Mouse (Mus musculus) forebrain, embryonic 12.5 days (tissue): ENCODE results near the gene Lao1. TPM values are rescaled to one million over a fixed set of nuclear protein-coding genes. Genes with fewer than 3 reads are reported as not detected.

ENCODE experiments used
- ATAC-seq: fragments of 200-750 bp; cut with Nextera tagmentation; 2 replicates; pipeline ENCODE4 v1.8.0; 2017; ENCODE audit warnings: moderate TSS enrichment; ENCODE audit not compliant: low FRiP score
- H3K27ac ChIP-seq: fragments of 300-500 bp; sonication (generic); 2 replicates; pipeline ENCODE4 v1.5.1; 2016; ENCODE audit warnings: mild to moderate bottlenecking
- H3K27me3 ChIP-seq: fragments of 300-500 bp; sonication (generic); 2 replicates; pipeline ENCODE4 v1.6.1; 2016; ENCODE audit warnings: mild to moderate bottlenecking
- H3K36me3 ChIP-seq: fragments of 300-500 bp; sonication (generic); replicated peaks from 2 replicates; pipeline ENCODE4 v1.6.1; 2016; ENCODE audit warnings: mild to moderate bottlenecking
- H3K4me1 ChIP-seq: fragments of 300-500 bp; sonication (generic); 2 replicates; pipeline ENCODE4 v1.6.1; 2016
- H3K4me2 ChIP-seq: fragments of 300-500 bp; sonication (generic); 2 replicates; pipeline ENCODE4 v1.6.1; 2016; ENCODE audit warnings: mild to moderate bottlenecking, moderate library complexity
- H3K4me3 ChIP-seq: fragments of 300-500 bp; sonication (generic); replicated peaks from 2 replicates; pipeline ENCODE4 v1.5.1; 2016; ENCODE audit warnings: mild to moderate bottlenecking
- H3K9ac ChIP-seq: fragments of 300-500 bp; sonication (generic); 2 replicates; pipeline ENCODE4 v1.6.1; 2016; ENCODE audit warnings: mild to moderate bottlenecking
- H3K9me3 ChIP-seq: fragments of 300-500 bp; sonication (generic); 2 replicates; pipeline ENCODE4 v1.6.1; 2016
- WGBS: fragments of 180-500 bp; shearing (Covaris S2); methylation state at CpG from one replicate; pipeline ENCODE4 v1.1.7; 2016; 5-methylcytosine and 5-hydroxymethylcytosine counted together
- polyA plus RNA-seq: library from polyadenylated mRNA; unstranded; fragments of >200 nt; fragmentation: Nextera tagmentation; extraction: Ambion mirVana; gene quantifications from 2 replicates; pipeline ENCODE4 v1.2.1, GENCODE M21; 2016

Gene Lao1
- polyA plus RNA-seq, 1 experiment from 2014 or later: not detected

DNA sequence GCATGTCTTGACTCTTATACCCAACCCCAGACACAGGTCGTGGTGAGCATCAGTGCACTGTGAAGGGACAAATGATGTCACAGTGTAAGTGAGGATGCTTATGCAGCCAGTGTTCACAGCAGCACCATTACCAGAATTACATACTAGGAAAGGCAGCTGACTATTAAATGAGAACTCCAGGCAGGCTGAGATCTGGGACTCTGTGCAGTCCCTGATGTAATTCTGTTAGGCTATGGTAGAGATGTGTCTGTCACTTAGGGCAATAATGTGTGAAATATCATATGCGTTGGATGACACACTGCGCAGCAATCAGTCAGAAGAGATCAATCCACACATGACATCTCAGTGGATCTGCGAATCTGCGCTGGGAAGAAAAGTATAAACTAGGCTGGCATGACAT, 55.7 kb downstream of the Lao1 start:
- H3K4me2 ChIP-seq: no peak overlapping the region
- peaks cover 13% of the 10 kb centered on the region for H3K4me1 ChIP-seq
- no peak overlapping the region for H3K27ac ChIP-seq
- no peak for ATAC-seq
- no peak overlapping the region for H3K9ac ChIP-seq
- H3K36me3 ChIP-seq: no peaks in the 10 kb centered on the region
- H3K9me3 ChIP-seq: no peaks in the 10 kb centered on the region
- H3K27me3 ChIP-seq: no peaks in the 10 kb centered on the region
- no peak overlapping the region for H3K4me3 ChIP-seq
- 88% methylated on average over 5 of the region's 5 CpGs for WGBS

Other genes starting within 250 kb of the Lao1 start
- not detected in 2 replicates for gene Olfr1340, start 241.4 kb upstream of the Lao1 start, polyA plus RNA-seq
- not detected in 2 replicates for gene Olfr1339, start 229.4 kb upstream of the Lao1 start, polyA plus RNA-seq
- not detected in 2 replicates for gene Olfr1338, start 202.8 kb upstream of the Lao1 start, polyA plus RNA-seq
- gene Olfr1337, start 179.0 kb upstream of the Lao1 start, polyA plus RNA-seq: not detected in 2 replicates
- gene Olfr1335, start 151.6 kb upstream of the Lao1 start, polyA plus RNA-seq: not detected in 2 replicates
- not detected in 2 replicates for gene Olfr1333, start 125.3 kb upstream of the Lao1 start, polyA plus RNA-seq
- not detected in 2 replicates for gene Olfr1331, start 96.9 kb upstream of the Lao1 start, polyA plus RNA-seq
- gene Olfr1330, start 73.0 kb upstream of the Lao1 start, polyA plus RNA-seq: not detected in 2 replicates
- gene Olfr1329, start 44.1 kb upstream of the Lao1 start, polyA plus RNA-seq: not detected in 2 replicates
- not detected in 2 replicates for gene Olfr1328, start 23.0 kb upstream of the Lao1 start, polyA plus RNA-seq
- gene Slc2a1, start 147.1 kb downstream of the Lao1 start, polyA plus RNA-seq: 110 and 113 TPM in 2 replicates
- 7.8 and 9.9 TPM in 2 replicates for gene Zfp691, start 212.6 kb downstream of the Lao1 start, polyA plus RNA-seq
- 3.6 and 5.1 TPM in 2 replicates for gene Ermap, start 228.4 kb downstream of the Lao1 start, polyA plus RNA-seq
- 156 and 162 TPM in 2 replicates for gene Svbp, start 233.7 kb downstream of the Lao1 start, polyA plus RNA-seq